Mouse (Mus musculus) hindbrain, embryonic 13.5 days (tissue): ENCODE data around the gene Mtor. TPM values are rescaled to one million over a fixed set of nuclear protein-coding genes. Genes with fewer than 3 reads are reported as not detected.

ENCODE experiments used
- ATAC-seq: fragments of 200-750 bp; cut with Nextera tagmentation; 2 replicates; pipeline ENCODE4 v1.8.0; 2017; ENCODE audit warnings: moderate TSS enrichment; ENCODE audit not compliant: low FRiP score
- H3K27ac ChIP-seq: fragments of 300-500 bp; sonication (generic); 2 replicates; pipeline ENCODE4 v1.5.1; 2015; ENCODE audit warnings: inconsistent platforms, mild to moderate bottlenecking, moderate library complexity
- H3K27me3 ChIP-seq: fragments of 300-500 bp; sonication (generic); 2 replicates; pipeline ENCODE4 v1.6.1; 2015; ENCODE audit warnings: mild to moderate bottlenecking, inconsistent platforms
- H3K36me3 ChIP-seq: fragments of 300-500 bp; sonication (generic); 2 replicates; pipeline ENCODE4 v1.6.1; 2015; ENCODE audit warnings: mild to moderate bottlenecking, inconsistent platforms
- H3K4me1 ChIP-seq: fragments of 300-500 bp; sonication (generic); replicated peaks from 2 replicates; pipeline ENCODE4 v1.6.1; 2015; ENCODE audit warnings: inconsistent platforms
- H3K4me2 ChIP-seq: fragments of 300-500 bp; sonication (generic); 2 replicates; pipeline ENCODE4 v1.6.1; 2015; ENCODE audit warnings: inconsistent platforms, mild to moderate bottlenecking, moderate library complexity
- H3K4me3 ChIP-seq: fragments of 300-500 bp; sonication (generic); 2 replicates; pipeline ENCODE4 v1.5.1; 2015; ENCODE audit warnings: mild to moderate bottlenecking, inconsistent platforms
- H3K9ac ChIP-seq: fragments of 300-500 bp; sonication (generic); 2 replicates; pipeline ENCODE4 v1.6.1; 2015; ENCODE audit warnings: mild to moderate bottlenecking, inconsistent platforms
- H3K9me3 ChIP-seq: fragments of 300-500 bp; sonication (generic); 2 replicates; pipeline ENCODE4 v1.6.1; 2016; ENCODE audit warnings: inconsistent platforms
- WGBS: fragments of 180-500 bp; shearing (Covaris S2); methylation state at CpG from one replicate; pipeline ENCODE4 v1.1.7; 2015; 5-methylcytosine and 5-hydroxymethylcytosine counted together
- polyA plus RNA-seq: library from polyadenylated mRNA; unstranded; fragments of >200 nt; fragmentation: Nextera tagmentation; extraction: Ambion mirVana; gene quantifications from 2 replicates; pipeline ENCODE4 v1.2.1, GENCODE M21; 2015

The Mtor gene
- polyA plus RNA-seq, 1 experiment from 2014 or later = 23.0 TPM

DNA sequence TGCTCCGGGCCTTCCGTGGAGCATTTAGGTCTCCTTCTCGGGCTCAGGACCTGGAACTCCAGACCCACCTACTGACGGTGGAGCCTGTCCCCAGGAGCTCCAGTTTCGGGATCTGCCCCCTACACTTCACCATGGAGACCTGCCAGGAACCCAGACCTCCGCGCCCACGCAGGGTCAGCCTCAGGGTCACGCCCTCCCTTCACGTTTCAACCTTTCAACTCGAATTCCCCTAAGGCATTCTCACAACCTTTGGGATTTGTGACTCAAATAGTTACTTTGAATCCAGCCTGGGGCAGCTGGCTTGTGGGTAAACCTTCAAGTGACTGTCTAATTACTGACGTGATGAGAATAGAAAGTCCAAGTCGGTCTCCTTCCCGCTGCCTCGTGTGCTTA, 438 bp downstream of the Mtor start:
- peak overlapping the region; percentile 82 for H3K4me2 ChIP-seq
- peak overlapping the region; percentile 91 for H3K27ac ChIP-seq

DNA sequence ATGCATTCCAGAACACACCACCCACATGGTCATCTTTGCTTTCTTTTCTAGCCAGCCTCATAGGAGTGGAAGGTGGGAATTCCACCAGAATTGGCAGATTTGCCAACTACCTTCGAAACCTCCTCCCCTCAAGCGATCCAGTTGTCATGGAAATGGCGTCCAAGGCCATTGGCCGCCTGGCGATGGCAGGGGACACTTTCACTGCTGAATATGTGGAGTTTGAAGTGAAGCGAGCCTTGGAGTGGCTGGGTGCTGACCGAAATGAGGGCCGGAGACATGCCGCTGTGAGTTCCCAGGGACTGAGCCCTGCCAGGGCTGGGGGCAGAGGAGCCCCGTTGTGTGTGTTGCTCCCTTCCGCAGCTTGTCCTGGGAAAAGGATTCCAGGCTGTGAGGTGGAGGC, 5.3 kb downstream of the Mtor start:
- Histone ChIP-seq H3K4me2 (no peak overlapping the region), H3K27ac (no peak overlapping the region), H3K36me3 (peaks cover 68% of the 10 kb centered on the region), H3K4me3 (no peak overlapping the region), H3K4me1 (peaks cover 23% of the 10 kb centered on the region), H3K27me3 (no peaks in the 10 kb centered on the region), H3K9me3 (no peaks in the 10 kb centered on the region), H3K9ac (no peak overlapping the region)
- no peak for ATAC-seq
- 94% methylated on average over 11 of the region's 11 CpGs for WGBS

More for the DNA sequence above, 438 bp downstream of the Mtor start:
- peaks cover 40% of the 10 kb centered on the region for H3K4me1 ChIP-seq
- H3K36me3 ChIP-seq = peaks cover 19% of the 10 kb centered on the region
- WGBS = 1% methylated on average over 15 of the region's 15 CpGs
- no peak for ATAC-seq
- H3K9ac ChIP-seq = peak overlapping the region; percentile 93
- no peaks in the 10 kb centered on the region for H3K27me3 ChIP-seq
- peak overlapping the region; percentile 79 for H3K4me3 ChIP-seq
- no peaks in the 10 kb centered on the region for H3K9me3 ChIP-seq

DNA sequence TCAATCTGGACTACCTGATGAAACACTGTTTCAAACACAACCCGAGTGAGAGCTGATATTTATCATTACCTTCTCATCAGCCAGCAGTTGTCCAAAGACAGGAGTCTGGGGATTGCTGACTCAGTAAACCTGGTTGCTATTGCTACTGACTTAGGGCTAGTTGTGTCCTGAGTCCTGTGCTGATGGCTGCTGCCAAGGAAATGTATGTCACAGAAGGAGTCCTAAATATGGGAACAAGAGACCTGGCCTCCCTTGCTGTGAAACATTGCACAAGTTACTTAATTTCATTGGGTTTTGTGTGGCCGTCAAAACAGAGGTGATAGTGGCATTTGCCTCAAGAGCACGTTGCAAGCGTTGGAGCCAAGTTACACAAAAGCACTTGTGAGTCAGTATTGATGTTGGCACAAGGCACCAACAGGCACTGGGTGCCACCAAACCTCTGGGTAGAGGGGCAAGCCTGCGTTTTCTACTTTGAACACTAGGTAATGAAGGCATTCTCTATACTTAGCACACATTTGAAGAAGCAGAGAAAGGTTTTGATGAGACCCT, 7.1 kb downstream of the Mtor start:
- H3K4me1 ChIP-seq = peaks cover 11% of the 10 kb centered on the region
- no peak for ATAC-seq
- no peak overlapping the region for H3K27ac ChIP-seq
- H3K27me3 ChIP-seq = no peaks in the 10 kb centered on the region
- no peaks in the 10 kb centered on the region for H3K9me3 ChIP-seq
- no peak overlapping the region for H3K4me3 ChIP-seq
- no peak overlapping the region for H3K4me2 ChIP-seq
- H3K9ac ChIP-seq = no peak overlapping the region
- peaks cover 86% of the 10 kb centered on the region for H3K36me3 ChIP-seq
- WGBS = 94% methylated on average over 5 of the region's 5 CpGs

DNA sequence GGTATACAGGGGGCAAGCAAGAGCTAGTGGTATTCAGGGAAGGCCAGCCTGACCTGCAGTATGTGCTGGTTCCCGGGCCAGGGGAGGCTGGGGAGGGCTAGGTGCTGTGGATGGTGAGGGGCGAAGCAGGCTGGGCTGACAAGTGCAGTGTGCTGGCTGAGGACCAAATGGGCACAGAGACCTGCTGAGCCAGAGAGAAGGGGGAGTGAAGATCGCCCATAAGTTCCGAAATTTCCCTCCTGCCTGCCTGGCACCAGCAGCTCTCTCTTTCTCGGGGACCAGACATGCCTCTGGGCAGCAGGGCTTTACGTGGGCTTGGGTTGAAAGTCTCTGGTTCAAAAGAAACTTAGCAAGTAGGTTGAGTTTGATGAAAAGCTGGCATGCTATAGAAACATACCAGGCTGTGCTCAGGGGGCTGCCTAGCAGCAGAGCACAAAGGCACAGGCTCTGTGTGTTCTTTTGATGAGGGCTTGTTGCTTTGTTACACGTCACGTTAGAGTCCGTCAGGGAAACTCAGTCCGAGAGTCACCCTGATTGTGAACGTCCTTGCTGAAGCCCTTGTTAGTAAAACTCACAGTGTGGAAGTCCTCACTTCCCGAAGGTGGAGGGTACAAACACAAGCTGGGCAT, 12.4 kb downstream of the Mtor start:
- ATAC-seq = peak; percentile 82
- Histone ChIP-seq H3K4me2 (no peak overlapping the region), H3K36me3 (peaks cover 99% of the 10 kb centered on the region), H3K27me3 (no peaks in the 10 kb centered on the region), H3K4me1 (peaks cover 8% of the 10 kb centered on the region; the same call in 1 of the 2 replicates), H3K9ac (no peak overlapping the region), H3K4me3 (no peak overlapping the region), H3K9me3 (no peaks in the 10 kb centered on the region), H3K27ac (peak overlapping the region; percentile 78)
- 54% methylated on average over 12 of the region's 12 CpGs for WGBS

DNA sequence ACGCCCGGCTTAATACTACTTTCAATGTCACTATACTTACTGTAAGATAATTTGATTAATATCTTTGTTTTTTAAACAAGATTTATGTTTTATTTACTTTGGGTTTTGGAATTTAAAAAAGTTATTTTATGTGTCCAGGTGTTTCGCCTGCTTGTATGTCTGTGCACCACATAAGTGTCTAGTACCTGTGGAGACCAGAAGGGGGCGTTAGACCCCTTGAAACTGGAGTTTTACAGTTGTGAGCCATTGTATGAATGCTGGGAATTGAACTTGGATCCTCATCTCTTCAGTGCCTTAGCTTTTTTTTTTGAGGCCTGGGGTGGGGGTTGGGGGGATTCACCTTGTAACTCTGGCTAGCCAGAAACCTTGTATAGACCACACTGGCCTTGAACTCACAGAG, 13.4 kb downstream of the Mtor start:
- H3K9me3 ChIP-seq = no peaks in the 10 kb centered on the region

DNA sequence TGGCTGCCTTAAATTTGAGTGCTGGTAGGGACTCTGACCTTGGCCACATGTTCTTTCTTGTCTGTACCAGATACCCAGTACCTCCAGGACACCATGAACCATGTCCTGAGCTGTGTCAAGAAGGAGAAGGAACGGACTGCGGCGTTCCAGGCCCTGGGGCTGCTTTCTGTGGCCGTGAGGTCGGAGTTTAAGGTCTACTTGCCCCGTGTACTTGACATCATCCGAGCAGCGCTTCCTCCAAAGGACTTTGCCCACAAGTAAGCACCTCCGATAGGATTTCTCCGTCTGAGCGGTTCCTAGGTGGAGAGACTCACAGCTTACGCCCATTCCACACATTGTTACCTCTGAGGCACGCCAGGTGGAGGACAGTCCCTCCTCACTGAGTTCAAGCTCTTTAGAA, 14.3 kb downstream of the Mtor start:
- Histone ChIP-seq H3K4me2 (no peak overlapping the region), H3K4me3 (no peak overlapping the region), H3K9me3 (no peaks in the 10 kb centered on the region), H3K4me1 (peaks cover 8% of the 10 kb centered on the region; the same call in 1 of the 2 replicates), H3K36me3 (peaks cover 99% of the 10 kb centered on the region), H3K9ac (no peak overlapping the region), H3K27ac (no peak overlapping the region), H3K27me3 (no peaks in the 10 kb centered on the region)
- 94% methylated on average over 13 of the region's 13 CpGs for WGBS
- ATAC-seq = no peak

More for the DNA sequence above, 13.4 kb downstream of the Mtor start:
- Histone ChIP-seq H3K9ac (no peak overlapping the region), H3K27ac (no peak overlapping the region), H3K27me3 (no peaks in the 10 kb centered on the region), H3K36me3 (peaks cover 99% of the 10 kb centered on the region), H3K4me3 (no peak overlapping the region), H3K4me1 (peaks cover 8% of the 10 kb centered on the region; the same call in 1 of the 2 replicates), H3K4me2 (no peak overlapping the region)
- WGBS = 83% methylated on average over 4 of the region's 4 CpGs
- no peak for ATAC-seq

DNA sequence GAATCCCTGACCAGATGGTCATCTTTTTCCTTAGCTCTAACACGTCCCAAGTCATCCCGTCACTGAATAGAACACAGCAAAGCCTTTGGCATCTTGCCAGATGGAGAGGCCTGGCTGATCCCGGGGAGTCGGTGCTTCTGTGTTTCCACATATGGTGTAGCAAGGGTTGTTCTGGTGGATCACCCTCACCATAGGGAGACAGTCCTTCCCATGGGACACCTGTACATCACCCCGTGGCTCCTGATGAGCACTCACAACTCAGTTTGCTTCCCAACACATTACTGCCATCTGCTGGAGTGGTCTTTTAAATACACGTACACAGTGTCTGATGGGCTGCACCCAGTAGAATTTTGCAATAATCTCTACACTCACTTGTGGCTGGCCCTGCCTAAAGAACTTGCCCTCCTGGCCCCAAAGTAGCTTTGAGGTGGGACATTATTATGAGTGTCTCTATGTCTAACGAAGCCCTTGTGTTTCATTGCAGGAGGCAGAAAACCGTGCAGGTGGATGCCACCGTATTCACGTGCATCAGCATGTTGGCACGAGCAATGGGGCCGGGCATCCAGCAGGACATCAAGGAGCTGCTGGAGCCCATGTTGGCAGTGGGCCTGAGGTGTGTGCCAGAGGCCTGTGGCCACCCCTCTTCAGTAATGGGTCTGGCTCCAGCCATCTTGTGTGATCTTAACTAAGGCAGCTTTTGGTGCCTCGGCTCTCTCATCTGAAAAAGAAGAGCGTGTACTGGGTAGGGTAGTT, 15.0 kb downstream of the Mtor start:
- H3K4me2 ChIP-seq = no peak overlapping the region
- no peak overlapping the region for H3K27ac ChIP-seq
- H3K4me3 ChIP-seq = no peak overlapping the region
- no peaks in the 10 kb centered on the region for H3K27me3 ChIP-seq
- H3K36me3 ChIP-seq = peaks cover 99% of the 10 kb centered on the region
- H3K4me1 ChIP-seq = peaks cover 8% of the 10 kb centered on the region; the same call in 1 of the 2 replicates
- ATAC-seq = no peak
- WGBS = 72% methylated on average over 14 of the region's 14 CpGs
- no peaks in the 10 kb centered on the region for H3K9me3 ChIP-seq
- H3K9ac ChIP-seq = no peak overlapping the region

DNA sequence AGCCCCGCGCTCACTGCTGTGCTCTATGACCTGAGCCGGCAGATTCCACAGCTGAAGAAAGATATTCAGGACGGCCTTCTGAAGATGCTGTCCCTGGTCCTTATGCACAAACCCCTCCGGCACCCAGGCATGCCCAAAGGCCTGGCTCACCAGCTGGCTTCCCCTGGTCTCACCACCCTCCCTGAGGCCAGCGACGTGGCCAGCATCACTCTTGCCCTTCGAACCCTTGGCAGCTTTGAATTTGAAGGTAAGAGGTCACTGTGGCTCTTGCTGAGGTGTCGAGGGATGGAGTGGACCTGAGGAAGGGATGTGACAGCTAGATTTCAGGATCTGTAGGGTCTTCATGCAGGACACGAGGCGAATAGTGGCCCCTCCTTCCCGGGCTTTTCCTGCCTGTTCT, 15.9 kb downstream of the Mtor start:
- H3K27me3 ChIP-seq = no peaks in the 10 kb centered on the region
- no peak for ATAC-seq
- no peaks in the 10 kb centered on the region for H3K9me3 ChIP-seq
- no peak overlapping the region for H3K27ac ChIP-seq
- peaks cover 99% of the 10 kb centered on the region for H3K36me3 ChIP-seq
- H3K9ac ChIP-seq = no peak overlapping the region
- H3K4me3 ChIP-seq = no peak overlapping the region
- H3K4me2 ChIP-seq = no peak overlapping the region
- H3K4me1 ChIP-seq = peaks cover 8% of the 10 kb centered on the region; the same call in 1 of the 2 replicates
- 95% methylated on average over 12 of the region's 12 CpGs for WGBS

DNA sequence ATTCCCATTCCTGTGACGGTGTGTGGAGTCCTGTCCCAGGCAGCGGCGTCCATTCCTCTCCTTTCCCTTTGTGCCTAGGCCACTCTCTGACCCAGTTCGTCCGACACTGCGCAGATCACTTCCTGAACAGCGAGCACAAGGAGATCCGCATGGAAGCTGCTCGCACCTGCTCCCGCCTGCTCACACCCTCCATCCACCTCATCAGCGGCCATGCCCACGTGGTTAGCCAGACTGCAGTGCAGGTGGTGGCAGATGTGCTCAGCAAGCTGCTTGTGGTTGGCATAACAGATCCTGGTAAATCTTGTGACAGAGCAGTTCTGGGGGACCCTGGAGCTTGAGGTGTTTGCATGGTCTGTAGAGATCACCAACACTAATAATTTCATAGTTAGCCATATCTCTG, 16.5 kb downstream of the Mtor start:
- Histone ChIP-seq H3K4me3 (no peak overlapping the region), H3K27me3 (no peaks in the 10 kb centered on the region), H3K36me3 (peaks cover 99% of the 10 kb centered on the region), H3K9ac (no peak overlapping the region), H3K4me1 (peaks cover 8% of the 10 kb centered on the region; the same call in 1 of the 2 replicates), H3K27ac (no peak overlapping the region), H3K9me3 (no peaks in the 10 kb centered on the region), H3K4me2 (no peak overlapping the region)
- 92% methylated on average over 12 of the region's 12 CpGs for WGBS
- ATAC-seq = no peak

DNA sequence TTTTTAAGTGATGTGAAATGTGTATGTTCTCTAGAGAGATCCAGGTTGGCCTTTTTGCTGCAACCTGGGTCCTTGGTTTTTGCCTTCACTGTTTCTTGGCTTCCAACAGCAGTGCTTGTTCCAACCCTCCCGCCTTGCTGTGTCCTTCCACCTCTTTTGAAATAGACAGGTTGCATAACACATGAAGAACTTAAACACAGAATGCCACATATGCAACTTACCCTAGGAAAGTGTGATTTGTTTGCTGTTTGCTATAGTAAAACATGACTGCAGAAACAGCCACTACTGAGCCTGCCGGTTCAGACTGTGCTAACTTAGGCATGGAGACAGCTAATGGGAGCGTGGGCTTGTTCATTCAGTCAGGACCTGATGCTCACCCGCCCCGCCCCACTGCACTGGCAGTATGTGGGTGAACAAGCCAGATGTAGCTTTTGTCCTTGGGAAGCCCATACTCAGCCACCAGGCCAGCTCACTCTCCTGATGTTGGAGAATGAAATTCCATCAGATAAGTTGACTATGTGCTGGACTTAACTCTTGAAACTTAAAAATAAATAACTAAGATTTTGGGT, 18.2 kb downstream of the Mtor start:
- H3K27me3 ChIP-seq = no peaks in the 10 kb centered on the region
- no peaks in the 10 kb centered on the region for H3K9me3 ChIP-seq
- no peak for ATAC-seq
- H3K4me3 ChIP-seq = no peak overlapping the region
- H3K36me3 ChIP-seq = peaks cover 99% of the 10 kb centered on the region
- H3K4me2 ChIP-seq = no peak overlapping the region
- no peaks in the 10 kb centered on the region for H3K4me1 ChIP-seq
- H3K27ac ChIP-seq = no peak overlapping the region
- WGBS = 89% methylated on average over 5 of the region's 5 CpGs
- no peak overlapping the region for H3K9ac ChIP-seq

DNA sequence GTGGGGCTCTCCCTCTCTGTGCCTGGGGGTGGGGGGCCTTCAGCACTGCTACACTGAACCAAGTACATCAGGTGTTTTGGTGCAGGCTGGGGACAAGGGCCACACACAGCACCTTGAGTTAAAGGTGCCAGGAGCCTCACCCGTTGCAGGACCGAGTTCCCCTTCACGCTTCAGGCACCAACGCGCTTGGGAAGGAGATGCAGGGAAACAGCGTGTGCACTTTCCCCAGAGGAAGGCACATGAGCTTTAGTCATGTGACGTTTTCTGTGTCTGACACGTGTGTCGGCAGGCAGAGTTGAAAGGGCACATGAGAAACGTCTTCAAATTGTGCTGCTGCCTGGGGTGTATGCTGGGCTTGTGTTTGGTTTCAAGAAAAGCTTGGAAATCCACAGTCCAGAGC, 20.0 kb downstream of the Mtor start:
- no peaks in the 10 kb centered on the region for H3K27me3 ChIP-seq
- H3K4me2 ChIP-seq = no peak overlapping the region
- no peak overlapping the region for H3K4me3 ChIP-seq
- no peaks in the 10 kb centered on the region for H3K9me3 ChIP-seq
- no peaks in the 10 kb centered on the region for H3K4me1 ChIP-seq
- H3K27ac ChIP-seq = no peak overlapping the region
- peaks cover 99% of the 10 kb centered on the region for H3K36me3 ChIP-seq
- 94% methylated on average over 10 of the region's 10 CpGs for WGBS
- no peak for ATAC-seq
- no peak overlapping the region for H3K9ac ChIP-seq

DNA sequence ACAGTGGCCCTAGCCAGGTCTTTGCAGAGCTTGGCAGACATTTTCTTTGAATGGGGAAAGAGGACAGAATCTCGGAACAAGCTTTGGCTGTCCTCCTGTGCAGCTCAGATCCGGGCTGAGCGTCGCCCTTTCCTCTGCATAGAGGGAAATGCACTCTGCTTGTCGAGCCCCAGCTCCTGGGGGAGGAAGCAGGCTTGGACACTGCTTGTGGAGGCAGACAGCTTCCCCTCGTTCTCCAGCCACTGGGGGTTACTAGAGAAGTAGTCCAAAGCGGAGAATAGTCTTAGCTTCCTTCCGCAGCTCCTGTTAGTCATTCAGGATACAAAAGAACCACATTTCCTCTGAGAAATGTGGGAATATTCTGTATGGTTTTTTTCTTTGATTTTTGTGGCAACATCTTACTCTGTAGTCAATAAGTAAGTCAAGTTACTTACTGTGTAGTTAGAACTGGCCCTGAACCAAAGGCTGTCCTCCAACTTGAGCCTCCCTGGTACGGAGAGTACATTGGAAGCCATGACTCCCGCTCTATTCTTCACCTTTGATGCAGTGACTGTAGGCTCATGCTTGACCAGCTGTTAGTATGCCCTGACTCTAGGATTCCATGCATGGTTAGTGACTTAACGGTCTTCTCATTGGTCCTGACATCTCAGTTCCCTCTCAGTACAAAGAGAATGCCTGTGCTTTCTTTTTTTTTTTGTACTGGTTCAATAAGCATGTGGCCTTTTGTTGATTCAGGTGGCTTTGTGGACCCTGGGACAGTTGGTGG, 21.3 kb downstream of the Mtor start:
- no peak overlapping the region for H3K9ac ChIP-seq
- H3K27me3 ChIP-seq = no peaks in the 10 kb centered on the region
- H3K27ac ChIP-seq = no peak overlapping the region
- peaks cover 95% of the 10 kb centered on the region for H3K36me3 ChIP-seq
- no peaks in the 10 kb centered on the region for H3K9me3 ChIP-seq
- H3K4me1 ChIP-seq = no peaks in the 10 kb centered on the region
- no peak overlapping the region for H3K4me3 ChIP-seq
- no peak for ATAC-seq
- 84% methylated on average over 11 of the region's 11 CpGs for WGBS
- H3K4me2 ChIP-seq = no peak overlapping the region
